Mouse (Mus musculus) intestine, embryonic 16.5 days (tissue): ENCODE data around the gene Olfr1066. TPM values are rescaled to one million over a fixed set of nuclear protein-coding genes. Genes with fewer than 3 reads are reported as not detected.
"Not testable (repeated sequence)": the region's sequence is repeated elsewhere in the genome, so short reads cannot be mapped to it uniquely, and the experiment has no call there.

ENCODE experiments used
- ATAC-seq: fragments of 200-750 bp; cut with Nextera tagmentation; 2 replicates; pipeline ENCODE4 v1.8.0; 2017; ENCODE audit warnings: moderate TSS enrichment, moderate library complexity
- H3K27ac ChIP-seq: fragments of 300-500 bp; sonication (generic); 2 replicates; pipeline ENCODE4 v1.5.1; 2014; ENCODE audit warnings: mild to moderate bottlenecking, low read length
- H3K27me3 ChIP-seq: fragments of 300-500 bp; sonication (generic); replicated peaks from 2 replicates; pipeline ENCODE4 v1.6.1; 2014; ENCODE audit warnings: low read length, control low read depth, mixed read lengths; ENCODE audit not compliant: control insufficient read depth, insufficient read depth
- H3K36me3 ChIP-seq: fragments of 300-500 bp; sonication (generic); 2 replicates; pipeline ENCODE4 v1.6.1; 2014; ENCODE audit warnings: low read length, control low read depth; ENCODE audit not compliant: control insufficient read depth, insufficient read depth
- H3K4me1 ChIP-seq: fragments of 300-500 bp; sonication (generic); 2 replicates; pipeline ENCODE4 v1.6.1; 2014; ENCODE audit warnings: low read length, control low read depth, mixed read lengths; ENCODE audit not compliant: control insufficient read depth, insufficient read depth
- H3K4me2 ChIP-seq: fragments of 300-500 bp; sonication (generic); 2 replicates; pipeline ENCODE4 v1.6.1; 2014; ENCODE audit warnings: low read depth, low read length, control low read depth
- H3K4me3 ChIP-seq: fragments of 300-500 bp; sonication (generic); 2 replicates; pipeline ENCODE4 v1.5.1; 2014; ENCODE audit warnings: mild to moderate bottlenecking, low read length
- H3K9ac ChIP-seq: fragments of 300-500 bp; sonication (generic); 2 replicates; pipeline ENCODE4 v1.6.1; 2014; ENCODE audit warnings: low read depth, low read length
- H3K9me3 ChIP-seq: fragments of 300-500 bp; sonication (generic); 2 replicates; pipeline ENCODE4 v1.6.1; 2016; ENCODE audit warnings: low read length, control low read depth; ENCODE audit not compliant: control insufficient read depth
- WGBS: fragments of 180-500 bp; shearing (Covaris S2); extraction: QIAGEN DNeasy Blood & Tissue Kit; methylation state at CpG from one replicate; pipeline ENCODE4 v1.1.7; 2014; 5-methylcytosine and 5-hydroxymethylcytosine counted together
- polyA plus RNA-seq: library from polyadenylated mRNA; unstranded; fragments of >200 nt; fragmentation: Nextera tagmentation; extraction: Ambion mirVana; gene quantifications from 2 replicates; pipeline ENCODE4 v1.2.1, GENCODE M21; 2015

Gene Olfr1066
- not detected in 2 replicates for polyA plus RNA-seq

DNA sequence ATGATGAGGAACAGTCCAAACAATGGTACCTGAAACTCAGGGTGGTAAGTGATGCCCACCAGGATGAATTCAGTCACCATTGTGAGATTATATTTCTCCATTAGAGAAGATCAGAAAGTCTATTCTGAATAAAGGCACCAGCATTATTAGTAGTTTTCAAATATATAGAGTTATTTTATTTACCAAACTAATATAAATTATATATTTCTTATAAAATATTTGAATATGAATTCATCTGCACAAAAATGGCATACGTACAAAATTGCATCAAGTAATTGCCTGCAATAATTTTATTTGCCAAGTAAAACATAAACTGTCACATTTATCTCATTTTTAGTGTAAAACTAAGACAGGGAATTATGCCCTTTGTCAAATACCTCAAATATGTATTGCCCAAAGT, at the start of gene Olfr1066:
TSS of gene Olfr1066 (minus strand) at position 101 of the 400 bp plus-strand sequence.
- no peaks in the 10 kb centered on the region for H3K36me3 ChIP-seq
- no peak within 1 kb of the TSS for H3K9ac ChIP-seq
- H3K27ac ChIP-seq = no peak within 1 kb of the TSS
- ATAC-seq = no peak
- WGBS = 86% methylated on average over 1 of the region's 1 CpGs
- no peak within 1 kb of the TSS for H3K4me2 ChIP-seq
- no peaks in the 10 kb centered on the region for H3K4me1 ChIP-seq
- no peaks in the 10 kb centered on the region for H3K27me3 ChIP-seq
- H3K4me3 ChIP-seq = no peak within 1 kb of the TSS
- no peaks in the 10 kb centered on the region for H3K9me3 ChIP-seq

DNA sequence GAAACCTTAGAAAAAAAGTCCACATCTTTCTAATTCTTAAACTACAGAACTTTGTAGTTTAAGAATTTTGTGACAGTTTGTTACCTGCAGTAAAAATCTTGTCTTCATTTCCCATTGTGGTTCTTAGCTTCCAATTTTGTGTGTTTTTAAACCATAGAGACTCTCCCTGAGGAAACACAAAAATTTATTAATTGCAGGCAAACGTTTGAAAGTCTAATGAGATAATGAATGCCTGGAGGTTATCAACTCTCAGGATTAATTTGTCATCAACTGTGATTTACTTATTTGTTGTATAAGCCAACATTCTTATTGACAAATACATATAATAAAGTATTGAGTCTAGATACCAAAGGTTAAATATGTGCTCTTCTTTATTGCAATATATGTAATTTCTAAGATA, 31.2 kb upstream of the Olfr1066 start, which contains the start of gene Olfr228:
TSS of gene Olfr228 (minus strand) at position 101 of the 400 bp plus-strand sequence.
- H3K27ac ChIP-seq = no peak within 1 kb of the TSS
- no peaks in the 10 kb centered on the region for H3K36me3 ChIP-seq
- H3K9me3 ChIP-seq = no peaks in the 10 kb centered on the region
- no peak within 1 kb of the TSS for H3K4me3 ChIP-seq
- no peak for ATAC-seq
- no peak within 1 kb of the TSS for H3K9ac ChIP-seq
- H3K27me3 ChIP-seq = no peaks in the 10 kb centered on the region
- 29% methylated on average over 1 of the region's 1 CpGs for WGBS
- no peak within 1 kb of the TSS for H3K4me2 ChIP-seq
- H3K4me1 ChIP-seq = no peaks in the 10 kb centered on the region

DNA sequence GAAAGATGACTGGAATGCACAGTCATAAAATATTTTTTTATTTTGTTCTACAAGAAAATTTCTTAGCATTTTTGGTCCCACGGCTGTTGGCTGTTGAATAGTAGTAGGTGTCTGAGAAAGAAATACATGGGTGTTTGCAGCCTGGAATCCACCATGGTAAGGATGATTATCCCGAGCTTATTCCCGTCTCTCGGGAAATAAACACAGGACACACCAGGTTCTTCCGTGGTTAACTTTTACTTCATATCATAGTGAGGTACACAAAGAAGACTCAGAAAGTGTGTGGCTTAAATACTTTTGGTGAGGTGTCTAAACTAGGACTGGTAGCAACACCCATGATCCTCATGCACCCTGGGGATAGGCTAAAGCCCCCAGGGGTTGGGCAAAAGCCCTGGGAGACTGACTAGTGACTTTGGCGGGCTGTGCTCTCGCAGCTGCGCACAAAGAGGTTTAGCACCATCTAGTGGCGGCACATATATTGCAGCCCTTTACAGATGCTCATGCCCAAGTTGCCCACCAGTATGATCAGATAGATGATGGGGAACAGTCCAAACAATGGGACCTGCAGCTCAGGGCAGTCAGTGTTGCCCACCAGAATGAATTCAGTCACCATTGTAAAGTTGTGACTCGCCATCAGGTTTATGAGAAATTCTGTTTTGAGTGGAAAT, 8.5 kb upstream of the Olfr1066 start:
- 33% methylated on average over 10 of the region's 10 CpGs for WGBS
- no peak for ATAC-seq
- no peak overlapping the region for H3K4me3 ChIP-seq
- H3K36me3 ChIP-seq = no peaks in the 10 kb centered on the region
- no peaks in the 10 kb centered on the region for H3K9me3 ChIP-seq
- no peaks in the 10 kb centered on the region for H3K4me1 ChIP-seq
- no peaks in the 10 kb centered on the region for H3K27me3 ChIP-seq
- no peak overlapping the region for H3K27ac ChIP-seq
- 0 out of 2 replicates have a peak overlapping the region, but pooled peaks have one; percentile 32 for H3K4me2 ChIP-seq
- H3K9ac ChIP-seq = no peak overlapping the region

DNA sequence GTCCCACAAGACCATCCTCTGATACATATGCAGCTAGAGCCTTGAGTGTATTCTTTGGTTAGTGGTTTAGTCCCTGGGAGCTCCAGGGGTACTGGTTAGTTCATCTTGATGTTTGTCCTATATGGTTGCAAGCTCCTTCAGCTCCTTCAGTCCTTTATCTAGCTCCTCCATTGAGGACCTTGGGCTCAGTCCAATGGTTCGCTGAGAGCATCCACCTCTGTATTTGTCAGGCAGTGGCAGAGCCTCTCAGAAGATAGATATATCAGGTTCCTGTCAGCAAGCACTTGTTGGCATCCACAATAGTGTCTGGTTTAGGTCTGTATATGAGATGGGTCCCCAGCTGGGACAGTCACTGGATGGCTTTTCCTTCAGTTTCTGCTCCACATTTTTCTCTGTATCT, 4.4 kb upstream of the Olfr1066 start:
- no peaks in the 10 kb centered on the region for H3K36me3 ChIP-seq
- H3K9me3 ChIP-seq = no peaks in the 10 kb centered on the region
- H3K4me2 ChIP-seq = no peak overlapping the region
- no peaks in the 10 kb centered on the region for H3K27me3 ChIP-seq
- no peak overlapping the region for H3K9ac ChIP-seq
- H3K4me1 ChIP-seq = no peaks in the 10 kb centered on the region
- H3K27ac ChIP-seq = no peak overlapping the region
- no peak for ATAC-seq
- 74% methylated on average over 1 of the region's 1 CpGs for WGBS
- H3K4me3 ChIP-seq = no peak overlapping the region

DNA sequence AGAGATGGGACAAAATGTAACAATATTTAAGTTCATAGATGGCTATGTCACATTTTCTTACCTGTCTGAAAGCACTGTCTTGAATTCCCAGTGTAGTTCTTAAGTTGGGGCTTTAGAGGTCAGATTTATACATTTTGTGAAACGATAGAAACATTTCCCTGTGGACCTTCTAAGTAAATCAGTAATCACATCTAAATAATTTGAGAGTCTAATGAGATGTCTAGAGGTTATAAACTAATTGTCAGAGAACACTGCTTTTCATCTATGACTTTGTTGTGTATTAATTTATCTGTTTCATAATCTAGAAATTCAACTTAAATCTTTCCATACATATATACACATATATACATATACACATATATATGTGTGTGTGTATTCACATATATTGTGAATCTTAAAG, 5.6 kb downstream of the Olfr1066 start, which contains the start of gene Olfr1065:
TSS of gene Olfr1065 (minus strand) at position 101 of the 400 bp plus-strand sequence.
- not testable (repeated sequence) for H3K9ac ChIP-seq, H3K9me3 ChIP-seq, H3K4me2 ChIP-seq, H3K4me3 ChIP-seq, ATAC-seq, H3K27me3 ChIP-seq, H3K27ac ChIP-seq, H3K4me1 ChIP-seq, H3K36me3 ChIP-seq
- WGBS = no CpG with 5 or more reads among the region's 1 CpGs

DNA sequence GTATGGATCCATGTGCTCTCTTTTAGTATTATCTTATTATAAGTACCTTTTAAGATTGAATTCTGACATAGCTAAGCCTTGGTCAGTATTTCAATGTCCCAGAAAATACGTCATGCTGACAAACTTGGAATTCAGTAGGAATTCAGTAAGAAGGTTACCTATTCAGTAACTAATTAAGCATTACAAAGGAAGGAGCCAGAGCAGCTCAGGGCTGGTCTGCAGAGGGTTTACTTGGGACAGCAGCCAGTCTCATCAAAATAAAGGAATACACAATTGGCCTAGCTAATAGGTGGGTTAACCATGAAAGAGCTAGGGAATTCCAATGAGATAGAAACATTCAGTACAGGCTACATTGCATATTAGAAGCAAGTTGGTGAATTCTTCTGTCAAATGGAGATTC, 14.0 kb downstream of the Olfr1066 start:
- not testable (repeated sequence) for H3K4me3 ChIP-seq, ATAC-seq, H3K27ac ChIP-seq, H3K9me3 ChIP-seq, H3K4me1 ChIP-seq, H3K36me3 ChIP-seq, H3K9ac ChIP-seq, H3K27me3 ChIP-seq, H3K4me2 ChIP-seq
- WGBS = 76% methylated on average over 1 of the region's 1 CpGs

DNA sequence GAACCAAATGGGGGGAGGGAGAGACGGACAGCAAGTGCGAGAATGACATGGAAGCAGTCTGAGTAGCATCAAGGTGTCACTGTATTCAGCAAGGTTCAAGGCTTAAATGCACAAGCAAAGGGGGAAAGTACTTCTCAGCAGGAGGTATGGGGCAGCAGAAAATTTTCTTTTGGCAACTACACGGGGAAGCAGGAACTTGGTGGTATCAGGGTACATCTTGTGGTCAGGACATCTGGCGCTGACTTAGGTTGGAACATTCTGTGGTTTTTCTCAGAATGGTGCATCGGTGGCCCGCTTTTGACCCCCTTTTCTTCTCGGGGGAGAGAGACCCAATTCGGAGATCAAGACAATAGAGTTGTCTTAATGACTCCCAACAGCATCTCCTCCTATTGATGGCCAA, 27.6 kb downstream of the Olfr1066 start:
- not testable (repeated sequence) for ATAC-seq, H3K36me3 ChIP-seq, H3K9ac ChIP-seq, H3K9me3 ChIP-seq, H3K4me3 ChIP-seq, H3K27ac ChIP-seq, H3K4me1 ChIP-seq, H3K27me3 ChIP-seq, H3K4me2 ChIP-seq
- WGBS = 90% methylated on average over 8 of the region's 8 CpGs

DNA sequence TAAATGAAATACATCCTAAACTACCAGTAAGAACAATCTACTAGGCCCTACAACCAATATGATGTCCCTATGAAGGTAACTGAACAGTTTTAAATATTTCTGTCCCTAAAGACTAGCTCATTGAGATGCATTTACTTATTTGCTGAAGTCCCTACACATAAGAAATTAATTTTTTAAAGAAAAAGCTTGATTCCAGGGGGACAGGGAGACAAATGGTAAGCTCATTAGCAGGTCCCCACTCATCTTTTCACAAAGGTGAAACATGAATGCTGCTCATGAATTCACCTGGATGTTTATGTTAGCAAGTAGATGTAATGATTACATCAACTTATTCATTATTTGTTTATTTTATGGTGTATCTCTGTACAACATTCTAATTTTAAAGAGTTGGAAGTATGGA, 29.4 kb downstream of the Olfr1066 start, which contains the start of gene Olfr1062:
TSS of gene Olfr1062 (minus strand) at position 101 of the 400 bp plus-strand sequence.
- not testable (repeated sequence) for H3K4me3 ChIP-seq, ATAC-seq, H3K9ac ChIP-seq, H3K9me3 ChIP-seq, H3K27me3 ChIP-seq, H3K4me1 ChIP-seq, H3K36me3 ChIP-seq, H3K4me2 ChIP-seq, H3K27ac ChIP-seq

DNA sequence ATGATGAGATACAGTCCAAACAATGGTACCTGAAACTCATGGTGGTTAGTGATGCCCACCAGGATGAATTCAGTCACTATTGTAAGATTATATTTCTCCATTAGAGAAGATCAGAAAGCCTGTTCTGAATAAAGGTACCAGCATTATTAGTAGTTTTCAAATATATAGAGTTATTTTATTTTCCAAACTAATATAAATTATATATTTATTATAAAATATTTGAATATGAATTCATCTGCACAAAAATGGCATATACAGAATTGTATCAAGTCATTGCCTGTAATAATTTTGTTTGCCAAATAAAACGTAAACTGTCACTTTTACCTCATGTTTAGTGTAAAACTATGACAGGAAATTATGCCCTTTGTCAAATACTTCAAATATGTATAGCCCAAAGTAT, 42.1 kb downstream of the Olfr1066 start, which contains the start of gene Olfr1061:
TSS of gene Olfr1061 (minus strand) at position 101 of the 400 bp plus-strand sequence.
- no peak within 1 kb of the TSS for H3K4me2 ChIP-seq
- H3K27ac ChIP-seq = no peak within 1 kb of the TSS
- H3K36me3 ChIP-seq = no peaks in the 10 kb centered on the region
- no peak for ATAC-seq
- no peaks in the 10 kb centered on the region for H3K4me1 ChIP-seq
- no peaks in the 10 kb centered on the region for H3K27me3 ChIP-seq
- WGBS = 74% methylated on average over 1 of the region's 1 CpGs
- H3K9ac ChIP-seq = no peak within 1 kb of the TSS
- no peak within 1 kb of the TSS for H3K4me3 ChIP-seq
- H3K9me3 ChIP-seq = no peaks in the 10 kb centered on the region
